Mouse (Mus musculus) left cerebral cortex, postnatal 36 days (tissue): ENCODE results near the gene Psmf1. TPM values are rescaled to one million over a fixed set of nuclear protein-coding genes. Genes with fewer than 3 reads are reported as not detected.

Experiments
- DNase-seq, 2 experiments: peaks; one replicate each; pipeline ENCODE4 v3.0.0; 2021 to 2022; ENCODE audit warnings: low spot score in 2 of 2, mixed read lengths in 1 of 2
- intact Hi-C: fragments of 180-260 bp; cut with DNase I; formaldehyde crosslinking; loops from one replicate; pipeline ENCODE4 v1.15.1; 2025
- total RNA-seq, 2 experiments: library from RNA; stranded (reverse); gene quantifications; 2 replicates each; pipeline ENCODE4 v1.2.3; 2021

Gene Psmf1
- 10 to 100 TPM; 40.3 to 46.7 TPM for total RNA-seq

GRCm38 (mm10) chr2:151743845-151744244, at the start of gene Psmf1:
Psmf1 (minus strand) TSS chr2:151744186.
- intact Hi-C loops, result loop anchor here (5.0 kb wide), 1 partner anchor 252 kb away; the partner anchor contains the start of gene Nsfl1c

GRCm38 (mm10) chr2:151791156-151791555, 47.2 kb upstream of the Psmf1 start:
- DNase-seq, result no peak

More at GRCm38 (mm10) chr2:151743845-151744244, at the start of gene Psmf1:
- DNase-seq, result no peak

GRCm38 (mm10) chr2:151790169-151790568, 46.2 kb upstream of the Psmf1 start:
- intact Hi-C loops, result no loop called here
- no peak for DNase-seq

More at GRCm38 (mm10) chr2:151791156-151791555, 47.2 kb upstream of the Psmf1 start:
- intact Hi-C loops, result no loop called here

- no peak for DNase-seq
- intact Hi-C loops, result no loop called here
Observed at GRCm38 (mm10) chr2:151788221-151788977, 44.4 kb upstream of the Psmf1 start.

- no peak for DNase-seq
- intact Hi-C loops, result no loop called here
Observed at GRCm38 (mm10) chr2:151783493-151783892, 39.5 kb upstream of the Psmf1 start.

GRCm38 (mm10) chr2:151777366-151777765, 33.4 kb upstream of the Psmf1 start:
- DNase-seq, result no peak
- intact Hi-C loops, result no loop called here

GRCm38 (mm10) chr2:151773476-151773875, 29.5 kb upstream of the Psmf1 start:
- intact Hi-C loops, result no loop called here
- peak in 1 of 2 experiments; percentile 8 for DNase-seq

- intact Hi-C loops, result no loop called here
- DNase-seq, result no peak
Observed at GRCm38 (mm10) chr2:151772169-151772568, 28.2 kb upstream of the Psmf1 start.

GRCm38 (mm10) chr2:151764557-151764956, 20.6 kb upstream of the Psmf1 start:
- no peak for DNase-seq
- intact Hi-C loops, result no loop called here

- intact Hi-C loops, result no loop called here
- no peak for DNase-seq
Observed at GRCm38 (mm10) chr2:151758806-151759353, 14.9 kb upstream of the Psmf1 start.

- intact Hi-C loops, result no loop called here
- DNase-seq, result no peak
Observed at GRCm38 (mm10) chr2:151757451-151757850, 13.5 kb upstream of the Psmf1 start.

- DNase-seq, result no peak
- intact Hi-C loops, result no loop called here
Observed at GRCm38 (mm10) chr2:151756277-151757061, 12.5 kb upstream of the Psmf1 start.

GRCm38 (mm10) chr2:151751330-151751729, 7.3 kb upstream of the Psmf1 start:
- intact Hi-C loops, result no loop called here
- no peak for DNase-seq

- intact Hi-C loops, result loop anchor here (2.0 to 5.0 kb wide), 2 partner anchors 117 to 244 kb away; no protein-coding TSS in a partner anchor
- peak; percentile 61 to 76 for DNase-seq
Observed at GRCm38 (mm10) chr2:151747847-151748705, 4.1 kb upstream of the Psmf1 start.

- intact Hi-C loops, result loop anchor here (5.0 kb wide), 1 partner anchor 251 kb away; the partner anchor contains the start of gene Nsfl1c
Observed at GRCm38 (mm10) chr2:151742850-151743679, 921 bp downstream of the Psmf1 start.

GRCm38 (mm10) chr2:151742084-151742483, 1.9 kb downstream of the Psmf1 start:
- intact Hi-C loops, result loop anchor here (5.0 kb wide), 1 partner anchor 250 kb away; the partner anchor contains the start of gene Nsfl1c

More at GRCm38 (mm10) chr2:151742850-151743679, 921 bp downstream of the Psmf1 start:
- DNase-seq, result no peak

GRCm38 (mm10) chr2:151740741-151741526, 3.1 kb downstream of the Psmf1 start:
- intact Hi-C loops, result loop anchor here (5.0 kb wide), 1 partner anchor 249 kb away; the partner anchor contains the start of gene Nsfl1c
- peak; percentile 90 to 92 for DNase-seq

More at GRCm38 (mm10) chr2:151742084-151742483, 1.9 kb downstream of the Psmf1 start:
- no peak for DNase-seq
